Mouse (Mus musculus): ENCODE measurements around the gene Olfr1156.

Gene Olfr1156

GRCm38 (mm10) chr2:87953000-87953399 lies at the start of gene Olfr1156:
Gene Olfr1156, minus strand, starts transcription at chr2:87953100.
- in situ Hi-C loops (cut with MboI; ENCODE audit: low sequenced_read_pairs), result no loop called here

- in situ Hi-C loops (cut with MboI; ENCODE audit: low sequenced_read_pairs), result no loop called here
Measured at GRCm38 (mm10) chr2:87989813-87990212, 36.9 kb upstream of the Olfr1156 start, which contains the start of gene Olfr1158. Gene Olfr1158, plus strand, starts transcription at chr2:87990113.

- in situ Hi-C loops (cut with MboI; ENCODE audit: low sequenced_read_pairs), result no loop called here
Measured at GRCm38 (mm10) chr2:87974563-87974962, 21.7 kb upstream of the Olfr1156 start, which contains the start of gene Olfr74. Gene Olfr74, minus strand, starts transcription at chr2:87974663.

- in situ Hi-C loops (cut with MboI; ENCODE audit: low sequenced_read_pairs), result no loop called here
Measured at GRCm38 (mm10) chr2:87968199-87968598, 15.3 kb upstream of the Olfr1156 start, which contains the start of gene Olfr1157. Gene Olfr1157, minus strand, starts transcription at chr2:87968299.

- in situ Hi-C loops (cut with MboI; ENCODE audit: low sequenced_read_pairs), result no loop called here
Measured at GRCm38 (mm10) chr2:87945037-87945436, 7.9 kb downstream of the Olfr1156 start, which contains the start of gene Olfr1155. Gene Olfr1155, minus strand, starts transcription at chr2:87945137.

GRCm38 (mm10) chr2:87905066-87905465 lies 47.8 kb downstream of the Olfr1156 start, which contains the start of gene Olfr1154:
Gene Olfr1154, minus strand, starts transcription at chr2:87905166.
- in situ Hi-C loops (cut with MboI; ENCODE audit: low sequenced_read_pairs), result no loop called here

All from CH12F3 (cell line).